In the genomic region with DNA sequence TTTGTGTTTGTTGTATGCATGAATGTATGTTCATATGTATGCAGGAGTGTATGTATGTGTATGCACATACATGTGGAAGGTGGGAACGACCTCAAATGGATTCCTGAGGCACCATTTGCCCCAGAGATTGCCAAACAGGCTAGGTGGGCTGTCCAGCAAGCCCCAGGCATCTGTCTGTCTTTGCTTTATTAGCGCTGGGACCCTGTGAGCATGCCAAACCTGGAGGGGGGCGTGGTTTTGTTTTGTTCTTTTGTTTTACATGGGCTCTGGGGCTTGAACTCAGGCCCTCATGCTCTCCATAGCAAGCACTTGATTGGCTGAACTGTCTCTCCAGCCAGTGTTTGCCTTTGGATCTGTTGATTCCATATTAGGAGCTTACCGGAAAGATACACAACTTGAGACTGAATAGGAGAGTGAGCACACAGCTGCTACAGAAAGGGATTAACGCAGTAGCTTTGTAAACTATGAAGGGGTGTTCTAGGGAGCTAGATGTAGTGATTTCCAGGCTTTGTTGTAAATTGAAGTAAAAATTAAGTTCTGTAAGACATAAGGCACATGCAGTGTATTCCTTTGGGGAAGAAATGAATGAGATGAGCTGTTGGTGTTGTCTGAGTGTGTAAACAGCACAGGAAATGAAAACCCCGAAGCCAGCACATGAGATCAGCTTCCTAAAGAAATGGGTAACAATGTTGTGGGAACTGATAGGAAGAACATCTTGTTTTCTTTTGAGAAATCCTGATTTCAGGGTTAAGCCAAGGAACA, we compare ENCODE assay signal across 19 mouse cellular contexts. TPM values are rescaled to one million over a fixed set of nuclear protein-coding genes. Genes with fewer than 3 reads are reported as not detected.
A peak's percentile ranks its signal among the peaks of the same experiment; 100 is the strongest.
DNase-seq lines count a peak whose midpoint lies in the region; ATAC-seq lines count a peak whose summit lies in the region.
"Had no signal": no experiment of that assay in that cellular context is flagged by ENCODE, and none has a peak within 500 bp of the region (broad histone marks: within the 10 kb centered on the region; RNA-seq: fewer than 3 reads in every experiment).

No protein-coding gene starts in this region.

- ATAC-seq in midbrain, embryonic 11.5 days (ENCODE audit: low FRiP score), result peak; percentile 57; the same call in 1 of the 2 replicates
- no peak for ATAC-seq in midbrain, embryonic 14.5 days (ENCODE audit: low FRiP score, low TSS enrichment)
- ATAC-seq: hindbrain, embryonic 16.5 days had no signal

- H3K27ac ChIP-seq in midbrain, embryonic 11.5 days (ENCODE audit: low read depth, low read length), result no peak overlapping the region
- H3K27ac ChIP-seq in midbrain, embryonic 14.5 days (replicated peaks; ENCODE audit: low read depth, low read length), result no peak overlapping the region
- 0 out of 2 replicates have a peak overlapping the region, but pooled peaks have one; percentile 2 for H3K27ac ChIP-seq in macrophage
- H3K27ac ChIP-seq: heart, embryonic 13.5 days had no signal

- H3K9me3 ChIP-seq in midbrain, embryonic 11.5 days (ENCODE audit: control insufficient read depth, low read length), result peaks cover 3% of the 10 kb centered on the region; the same call in 1 of the 2 replicates
- no peaks in the 10 kb centered on the region for H3K9me3 ChIP-seq in midbrain, embryonic 14.5 days (ENCODE audit: control insufficient read depth, low read length)

- peaks cover 4% of the 10 kb centered on the region; the same call in 1 of the 2 replicates for H3K4me1 ChIP-seq in midbrain, embryonic 11.5 days (ENCODE audit: control insufficient read depth, insufficient read depth, low read length)
- H3K4me1 ChIP-seq in midbrain, embryonic 14.5 days (ENCODE audit: control insufficient read depth, insufficient read depth, low read length), result 0 out of 2 replicates have a peak, but pooled peaks cover 5% of the 10 kb centered on the region

- H3K79me2 ChIP-seq in macrophage (ENCODE audit: inconsistent target), result peaks cover 80% of the 10 kb centered on the region

- H3K4me2 ChIP-seq in midbrain, embryonic 11.5 days, result no peak overlapping the region
- H3K4me2 ChIP-seq in midbrain, embryonic 14.5 days (ENCODE audit: low read length), result no peak overlapping the region
- H3K4me2 ChIP-seq: heart, embryonic 13.5 days had no signal

- DNase-seq in heart, adult 8-10 months (ENCODE audit: low spot score), result peak; percentile 33
- DNase-seq in heart, postnatal 4 days, result no peak
- peak; percentile 82 for DNase-seq in midbrain, embryonic 11.5 days (ENCODE audit: low spot score, missing footprints)
- no peak for DNase-seq in midbrain, embryonic 14.5 days
- no peak for DNase-seq in adipocyte (ENCODE audit: low spot score)
- no peak for DNase-seq in left cerebral cortex, adult 8-10 months (ENCODE audit: low spot score in 2 of 2)
- DNase-seq: cerebellum, postnatal 10 days; gastrocnemius, postnatal 14 days; heart, postnatal 36 days; kidney, adult 9 months; lung, adult 2 months had no signal

- H3K4me3 ChIP-seq in midbrain, embryonic 11.5 days (ENCODE audit: low read depth, low read length), result no peak overlapping the region
- H3K4me3 ChIP-seq in midbrain, embryonic 14.5 days (replicated peaks; ENCODE audit: low read depth, low read length), result no peak overlapping the region
- H3K4me3 ChIP-seq in macrophage (ENCODE audit: inconsistent target), result no peak overlapping the region
- H3K4me3 ChIP-seq: heart, embryonic 13.5 days had no signal

- H3K9ac ChIP-seq in midbrain, embryonic 11.5 days (ENCODE audit: low read length), result no peak overlapping the region
- no peak overlapping the region for H3K9ac ChIP-seq in midbrain, embryonic 14.5 days (replicated peaks; ENCODE audit: low read length)
- H3K9ac ChIP-seq: heart, embryonic 13.5 days had no signal

- H3K36me3 ChIP-seq in midbrain, embryonic 11.5 days (ENCODE audit: control insufficient read depth, insufficient read depth, low read length), result peaks cover 5% of the 10 kb centered on the region; the same call in 1 of the 2 replicates
- H3K36me3 ChIP-seq in midbrain, embryonic 14.5 days (ENCODE audit: control insufficient read depth, insufficient read depth, low read length), result peaks cover 13% of the 10 kb centered on the region; the same call in 1 of the 2 replicates
- peaks cover 56% of the 10 kb centered on the region for H3K36me3 ChIP-seq in macrophage (ENCODE audit: inconsistent target)

- no peaks in the 10 kb centered on the region for H3K27me3 ChIP-seq in midbrain, embryonic 11.5 days (ENCODE audit: control insufficient read depth, insufficient read depth, low read length)
- no peaks in the 10 kb centered on the region for H3K27me3 ChIP-seq in midbrain, embryonic 14.5 days (ENCODE audit: control insufficient read depth, insufficient read depth, low read length)
- H3K27me3 ChIP-seq: heart, embryonic 13.5 days had no signal

- 76% methylated on average over 6 of the region's 6 CpGs for WGBS in midbrain, embryonic 11.5 days
- 71% methylated on average over 6 of the region's 6 CpGs for WGBS in midbrain, embryonic 14.5 days
- WGBS in macrophage (ENCODE audit: missing documents), result 79% methylated on average over 6 of the region's 6 CpGs

RNA-seq across cellular contexts. Expression of a gene that starts 7.8 kb away (rescaled TPM):
- 10 to 100 TPM; 38.6 to 45.7 (median 39.3) TPM for total RNA-seq in heart, adult 8-10 months (2022)
- 10 to 100 TPM; 31.6 to 32.1 TPM for total RNA-seq in heart, postnatal 4 days (2021)
- 34.3 and 34.8 TPM in 2 replicates for polyA plus RNA-seq in midbrain, embryonic 11.5 days (2014; fragmentation: Nextera tagmentation; extraction: Ambion mirVana)
- 16.6 and 23.9 TPM in 2 replicates for polyA plus RNA-seq in midbrain, embryonic 14.5 days (2014; fragmentation: Nextera tagmentation; extraction: Ambion mirVana)
- 100 to 1,000 TPM in 20 of 26 experiments, 10 to 100 TPM in 6; 26.1 to 449 (median 139) TPM for total RNA-seq in macrophage (2018; cell fraction: chromatin; rRNA removed)
- total RNA-seq in macrophage (2018; cell fraction: cytosol; rRNA removed), result 100 to 1,000 TPM in 25 of 26 experiments, 10 to 100 TPM in 1; 99.1 to 216 (median 133) TPM
- total RNA-seq in macrophage (2018; cell fraction: nucleus; rRNA removed), result 100 to 1,000 TPM in 25 of 26 experiments, 10 to 100 TPM in 1; 62.6 to 584 (median 228) TPM
- polyA plus RNA-seq in macrophage (2018), result 152 to 186 TPM (median 172 TPM) in 3 replicates
- 10 to 100 TPM; 20.3 to 25.8 (median 23.9) TPM for total RNA-seq in left cerebral cortex, adult 8-10 months (2022)

RNA-seq across cellular contexts. Expression of a gene that starts 22.3 kb away (rescaled TPM):
- not detected for total RNA-seq in heart, adult 8-10 months (2022)
- total RNA-seq in heart, postnatal 4 days (2021), result not detected
- not detected in 2 replicates for polyA plus RNA-seq in midbrain, embryonic 11.5 days (2014; fragmentation: Nextera tagmentation; extraction: Ambion mirVana)
- not detected in 2 replicates for polyA plus RNA-seq in midbrain, embryonic 14.5 days (2014; fragmentation: Nextera tagmentation; extraction: Ambion mirVana)
- total RNA-seq in macrophage (2018; cell fraction: chromatin; rRNA removed), result not detected
- total RNA-seq in macrophage (2018; cell fraction: cytosol; rRNA removed), result not detected
- total RNA-seq in macrophage (2018; cell fraction: nucleus; rRNA removed), result under 1 TPM in 1 of 26 experiments, not detected in 25; 0.65 TPM
- not detected in 3 replicates for polyA plus RNA-seq in macrophage (2018)
- total RNA-seq in left cerebral cortex, adult 8-10 months (2022), result not detected
- total RNA-seq: adrenal gland, adult 18-20 months; ES-E14; gastrocnemius, postnatal 14 days; heart, postnatal 36 days; layer of hippocampus, postnatal 25 days; left cerebral cortex, postnatal 36 days; liver, adult 2 months had no signal
- polyA plus RNA-seq: heart, embryonic 13.5 days; hindbrain, embryonic 16.5 days; liver, adult 2 months had no signal

Comparison
In these comparisons a context has a peak if more than half of its experiments do, and no peak if none do; other contexts are left out.
1. DNase-seq: peak in heart, adult 8-10 months (single experiment) and midbrain, embryonic 11.5 days (single experiment); none in heart, postnatal 4 days (single experiment), midbrain, embryonic 14.5 days (single experiment), adipocyte (single experiment) and left cerebral cortex, adult 8-10 months (0 of 2).